Mouse (Mus musculus) G1E (cell line): ENCODE measurements at regions not wholly inside any gene's neighbourhood (a gene's known extent, or its start where the extent isn't known, plus 50 kb on each side); places are given as distances from the start of the nearest gene placed in this dataset.

Source experiments
- ATAC-seq: 2 replicates; pipeline ENCODE4 v1.8.0; 2016; ENCODE audit warnings: mild to moderate bottlenecking; ENCODE audit not compliant: insufficient number of reproducible peaks, poor library complexity, low FRiP score, severe bottlenecking; ENCODE audit errors: extremely low read depth
- DNase-seq: peaks from one replicate; pipeline ENCODE4 v3.0.0; 2012; ENCODE audit warnings: low spot score
- H3K27me3 ChIP-seq: 2 replicates; pipeline ENCODE4 v1.6.1; 2012; ENCODE audit warnings: mild to moderate bottlenecking, low read length, inconsistent platforms; ENCODE audit not compliant: insufficient read depth
- H3K36me3 ChIP-seq: replicated peaks from 2 replicates; pipeline ENCODE3; 2012; ENCODE audit warnings: mild to moderate bottlenecking, inconsistent platforms
- H3K4me1 ChIP-seq: 2 replicates; pipeline ENCODE4 v1.6.1; 2012; ENCODE audit warnings: low read depth, low read length, inconsistent platforms, mixed read lengths; ENCODE audit not compliant: insufficient read depth
- H3K4me3 ChIP-seq: 2 replicates; pipeline ENCODE4 v1.5.1; 2012; ENCODE audit warnings: low read depth, mild to moderate bottlenecking, inconsistent platforms, low read length, moderate library complexity, mixed read lengths
- H3K9me3 ChIP-seq: replicated peaks from 2 replicates; pipeline ENCODE4 v1.6.1; 2012; ENCODE audit warnings: inconsistent platforms
- CTCF ChIP-seq: IDR thresholded peaks from 2 replicates; pipeline ENCODE4 v1.5.1; 2012; ENCODE audit warnings: low read depth, low read length, inconsistent platforms, mixed read lengths
- GATA1 ChIP-seq: IDR thresholded peaks from 2 replicates; pipeline ENCODE4 v1.6.1; 2012; ENCODE audit warnings: borderline replicate concordance, low read length, inconsistent platforms, mixed read lengths
- GATA2 ChIP-seq: IDR thresholded peaks from 2 replicates; pipeline ENCODE4 v1.6.1; 2012; ENCODE audit warnings: low read depth, low read length, inconsistent platforms, borderline replicate concordance
- POLR2AphosphoS5 ChIP-seq: IDR thresholded peaks from 2 replicates; pipeline ENCODE4 v1.6.1; 2012; ENCODE audit warnings: low read depth, low read length, inconsistent platforms; ENCODE audit not compliant: insufficient replicate concordance
- TAL1 ChIP-seq: conservative IDR thresholded peaks from 2 replicates; pipeline ENCODE4 v1.6.1; 2012; ENCODE audit warnings: low read depth, low read length, inconsistent platforms, mixed read lengths

GRCm38 (mm10) chr17:13472460-13473062 lies 118.2 kb downstream of the Tcp10c start:
- H3K27me3 ChIP-seq: no peaks in the 10 kb centered on the region
- H3K36me3 ChIP-seq: no peaks in the 10 kb centered on the region
- DNase-seq (no peak), ATAC-seq (no peak)
- H3K4me1 ChIP-seq: no peaks in the 10 kb centered on the region
- TF ChIP-seq POLR2AphosphoS5: no peak
- no peak for TF ChIP-seq GATA1
- no peak for TF ChIP-seq GATA2
- no peak for TF ChIP-seq TAL1
- no peak for TF ChIP-seq CTCF
- H3K4me3 ChIP-seq: no peak overlapping the region
- peaks cover 35% of the 10 kb centered on the region for H3K9me3 ChIP-seq

GRCm38 (mm10) chr17:13474310-13475094 lies 120.1 kb downstream of the Tcp10c start:
- Histone ChIP-seq H3K36me3 (no peaks in the 10 kb centered on the region), H3K4me1 (no peaks in the 10 kb centered on the region), H3K4me3 (no peak overlapping the region), H3K27me3 (no peaks in the 10 kb centered on the region), H3K9me3 (peaks cover 42% of the 10 kb centered on the region)
- TF ChIP-seq GATA2 (no peak), CTCF (no peak), TAL1 (no peak), POLR2AphosphoS5 (no peak), GATA1 (no peak)
- no peak for DNase-seq
- ATAC-seq: no peak

- no peaks in the 10 kb centered on the region for H3K36me3 ChIP-seq
Measured at GRCm38 (mm10) chr17:13478866-13479571, 124.6 kb downstream of the Tcp10c start.

GRCm38 (mm10) chr17:13479572-13480063 lies 125.2 kb downstream of the Tcp10c start:
- no peak for DNase-seq
- Histone ChIP-seq H3K9me3 (peaks cover 32% of the 10 kb centered on the region), H3K4me3 (no peak overlapping the region), H3K4me1 (no peaks in the 10 kb centered on the region), H3K36me3 (no peaks in the 10 kb centered on the region), H3K27me3 (no peaks in the 10 kb centered on the region)
- ATAC-seq: no peak
- TF ChIP-seq CTCF (no peak), TAL1 (no peak), GATA1 (no peak), GATA2 (no peak), POLR2AphosphoS5 (no peak)

More at GRCm38 (mm10) chr17:13478866-13479571, 124.6 kb downstream of the Tcp10c start:
- DNase-seq (no peak), ATAC-seq (no peak)
- H3K9me3 ChIP-seq: peaks cover 33% of the 10 kb centered on the region
- no peaks in the 10 kb centered on the region for H3K27me3 ChIP-seq
- H3K4me3 ChIP-seq: no peak overlapping the region
- TF ChIP-seq CTCF (no peak), GATA2 (no peak), GATA1 (no peak), TAL1 (no peak), POLR2AphosphoS5 (no peak)
- H3K4me1 ChIP-seq: no peaks in the 10 kb centered on the region

- no peak for ATAC-seq
- peaks cover 24% of the 10 kb centered on the region for H3K9me3 ChIP-seq
- no peak overlapping the region for H3K4me3 ChIP-seq
- TF ChIP-seq POLR2AphosphoS5: no peak
- no peak for TF ChIP-seq GATA2
- no peak for TF ChIP-seq GATA1
- no peak for TF ChIP-seq TAL1
- TF ChIP-seq CTCF: no peak
- no peaks in the 10 kb centered on the region for H3K4me1 ChIP-seq
- no peaks in the 10 kb centered on the region for H3K27me3 ChIP-seq
- DNase-seq: no peak
- H3K36me3 ChIP-seq: no peaks in the 10 kb centered on the region
Measured at GRCm38 (mm10) chr17:13481445-13482085, 127.2 kb downstream of the Tcp10c start.
